Mouse (Mus musculus) kidney, postnatal 14 days (tissue): Measurements from ENCODE around the gene Mfsd7a.
"Not testable (repeated sequence)": the region's sequence is repeated elsewhere in the genome, so short reads cannot be mapped to it uniquely, and the experiment has no call there.

Experiments used
- DNase-seq: peaks from one replicate; pipeline ENCODE4 v3.0.0; 2022; ENCODE audit warnings: mixed read lengths

The Mfsd7a gene

GRCm38 (mm10) chr5:108448785-108449668, at the start of gene Mfsd7a:
Mfsd7a (minus strand) TSS chr5:108448891.
- peak; percentile 86 for DNase-seq

GRCm38 (mm10) chr5:108486148-108486547, 37.5 kb upstream of the Mfsd7a start:
- DNase-seq, result not testable (repeated sequence)

DNA sequence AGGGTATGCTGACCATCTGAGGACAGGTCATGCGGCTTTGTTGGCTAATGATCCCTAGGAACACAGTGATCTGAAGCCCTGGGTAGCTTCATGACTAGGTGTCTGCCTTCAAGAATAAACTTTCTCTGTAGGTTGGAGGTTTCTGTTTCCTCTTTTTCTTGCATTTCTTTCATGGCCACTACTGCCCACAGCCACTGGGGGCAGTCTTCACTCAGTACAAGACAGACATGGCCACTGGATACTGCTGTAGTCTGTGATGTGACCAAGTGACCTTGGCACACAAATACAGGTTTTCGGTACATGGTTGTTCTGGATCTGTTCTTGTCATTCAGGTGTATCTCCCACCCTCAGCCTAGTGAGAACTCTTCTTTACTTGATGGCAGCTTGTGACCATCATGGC, 36.5 kb upstream of the Mfsd7a start:
- DNase-seq, result peak; percentile 20

DNA sequence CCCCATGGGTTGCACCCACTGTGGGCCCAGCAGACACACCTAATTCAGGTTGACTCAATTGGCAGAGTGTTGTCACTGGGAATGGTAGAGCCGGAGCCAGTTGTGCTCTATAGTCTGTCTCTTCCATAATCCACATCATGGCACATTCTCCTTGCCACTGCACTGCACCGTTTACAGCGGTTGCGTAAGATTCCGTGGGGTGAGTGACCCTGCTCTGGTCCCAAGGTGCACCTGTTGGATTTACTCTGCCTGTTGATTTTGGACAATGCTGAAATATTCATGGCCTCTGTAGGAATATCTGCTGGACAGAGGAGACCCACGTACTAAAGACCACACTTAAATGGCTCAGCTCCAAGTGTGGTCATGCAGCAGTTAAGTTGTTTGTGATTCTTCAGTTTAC, 34.3 kb upstream of the Mfsd7a start:
- DNase-seq, result no peak

DNA sequence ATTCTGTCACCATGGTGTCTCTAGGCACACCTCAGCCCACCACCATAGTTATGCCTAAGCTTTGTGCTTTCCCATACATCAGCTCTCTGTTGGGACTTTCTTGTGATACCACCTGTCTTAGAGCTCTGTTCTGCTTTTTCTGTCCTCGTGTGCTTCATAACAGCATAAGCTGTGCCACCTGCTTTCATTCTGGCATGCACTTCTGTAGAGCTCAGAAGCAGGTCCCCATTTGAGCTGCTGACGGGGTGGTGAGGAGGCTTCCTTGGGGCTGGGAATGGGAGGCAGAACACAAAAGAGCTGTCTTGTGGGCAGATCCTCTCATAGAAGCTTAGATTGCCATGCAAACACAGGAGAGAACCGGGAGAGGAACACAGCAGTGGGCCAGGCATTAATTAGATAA, 27.3 kb upstream of the Mfsd7a start:
- no peak for DNase-seq

DNA sequence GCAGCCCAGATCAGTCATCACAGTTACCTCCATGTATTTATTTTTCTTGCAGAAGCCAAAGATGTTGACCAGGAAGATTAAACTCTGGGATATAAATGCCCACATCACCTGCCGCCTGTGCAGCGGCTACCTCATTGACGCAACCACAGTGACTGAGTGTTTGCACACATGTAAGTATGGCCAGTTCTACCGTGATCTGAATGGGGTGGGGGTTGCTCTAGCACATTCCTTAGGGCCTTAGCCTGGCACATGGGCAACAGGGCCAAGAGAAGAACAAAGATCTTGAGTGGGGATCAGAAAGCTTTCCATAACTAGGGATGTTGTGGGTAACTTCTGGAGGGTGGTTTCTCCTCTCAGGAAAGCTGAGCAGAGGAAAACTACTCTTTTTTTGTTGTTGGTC, 25.0 kb upstream of the Mfsd7a start:
- no peak for DNase-seq

GRCm38 (mm10) chr5:108469617-108470016, 20.9 kb upstream of the Mfsd7a start:
- DNase-seq, result no peak

DNA sequence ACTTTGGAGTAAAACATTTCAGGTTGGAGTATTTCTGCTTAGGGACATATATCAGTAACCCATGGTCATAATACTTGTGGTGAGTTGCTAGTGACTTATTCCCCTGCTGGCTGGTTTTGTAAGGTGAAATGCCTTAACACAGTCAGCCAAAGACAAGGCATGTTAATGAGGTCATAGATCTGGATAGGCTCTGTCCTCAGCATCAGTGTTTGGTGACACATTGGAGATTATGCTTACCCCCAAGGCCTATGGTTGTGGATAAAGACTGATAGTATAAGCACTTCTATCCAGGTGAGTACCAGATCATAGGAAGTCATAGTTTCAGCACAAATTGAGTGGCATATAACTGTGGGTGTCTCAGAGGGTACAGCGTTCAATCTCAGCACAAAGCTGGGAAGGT, 18.0 kb upstream of the Mfsd7a start:
- no peak for DNase-seq

DNA sequence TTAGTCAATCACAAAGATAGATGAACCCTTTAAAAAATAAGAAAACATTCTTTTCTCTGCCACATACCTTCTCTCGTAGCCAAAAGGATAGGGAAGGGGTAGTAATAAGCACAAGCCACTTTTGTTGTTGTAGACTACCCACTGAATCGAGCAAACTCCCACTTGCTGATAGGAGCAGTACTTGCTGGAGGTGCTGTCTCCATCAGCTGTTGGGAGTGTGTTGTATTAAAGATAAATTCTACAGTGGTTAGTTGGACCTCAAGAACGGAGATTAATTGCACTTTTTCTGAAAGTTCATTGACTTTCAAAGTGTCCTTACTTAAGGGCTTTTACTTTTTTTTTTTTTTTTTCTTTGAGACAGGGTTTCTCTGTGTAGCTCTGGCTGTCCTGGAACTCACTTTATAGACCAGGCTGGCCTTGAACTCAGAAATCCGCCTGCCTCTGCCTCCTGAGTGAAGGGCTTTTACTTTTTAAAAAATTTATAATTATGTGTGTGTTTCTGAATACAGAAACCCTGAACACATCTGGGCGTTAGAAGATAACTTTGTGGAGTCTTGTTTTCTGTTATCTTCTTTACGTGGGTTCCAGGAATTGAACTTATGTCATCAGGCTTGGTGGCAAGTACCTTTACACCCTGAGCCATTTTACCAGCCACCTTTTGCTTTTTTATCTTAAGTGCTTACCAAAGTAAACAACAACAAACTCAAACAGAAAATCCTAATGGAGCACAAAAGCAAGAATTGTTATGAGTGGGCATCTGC, 16.6 kb upstream of the Mfsd7a start:
- no peak for DNase-seq

DNA sequence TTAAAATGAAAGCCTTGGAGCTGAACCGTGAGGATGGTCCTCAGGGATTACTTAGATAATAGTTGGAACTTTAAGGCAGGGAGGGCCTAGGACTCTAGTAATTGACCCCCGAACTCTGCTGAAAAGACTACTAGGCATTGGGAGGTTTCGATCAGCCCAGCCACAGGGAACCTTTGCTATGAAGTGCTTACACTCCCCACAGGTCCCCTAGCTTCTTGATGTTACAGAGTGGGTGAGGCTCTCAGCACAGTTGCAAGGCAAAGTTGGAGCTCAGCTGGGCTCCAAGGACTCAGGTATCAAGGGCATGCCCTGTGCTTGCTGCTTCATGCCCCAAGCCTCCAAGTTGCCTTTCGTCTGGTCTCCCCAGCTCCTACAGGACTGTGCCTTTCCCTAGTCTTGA, 13.8 kb upstream of the Mfsd7a start:
- peak; percentile 5 for DNase-seq

DNA sequence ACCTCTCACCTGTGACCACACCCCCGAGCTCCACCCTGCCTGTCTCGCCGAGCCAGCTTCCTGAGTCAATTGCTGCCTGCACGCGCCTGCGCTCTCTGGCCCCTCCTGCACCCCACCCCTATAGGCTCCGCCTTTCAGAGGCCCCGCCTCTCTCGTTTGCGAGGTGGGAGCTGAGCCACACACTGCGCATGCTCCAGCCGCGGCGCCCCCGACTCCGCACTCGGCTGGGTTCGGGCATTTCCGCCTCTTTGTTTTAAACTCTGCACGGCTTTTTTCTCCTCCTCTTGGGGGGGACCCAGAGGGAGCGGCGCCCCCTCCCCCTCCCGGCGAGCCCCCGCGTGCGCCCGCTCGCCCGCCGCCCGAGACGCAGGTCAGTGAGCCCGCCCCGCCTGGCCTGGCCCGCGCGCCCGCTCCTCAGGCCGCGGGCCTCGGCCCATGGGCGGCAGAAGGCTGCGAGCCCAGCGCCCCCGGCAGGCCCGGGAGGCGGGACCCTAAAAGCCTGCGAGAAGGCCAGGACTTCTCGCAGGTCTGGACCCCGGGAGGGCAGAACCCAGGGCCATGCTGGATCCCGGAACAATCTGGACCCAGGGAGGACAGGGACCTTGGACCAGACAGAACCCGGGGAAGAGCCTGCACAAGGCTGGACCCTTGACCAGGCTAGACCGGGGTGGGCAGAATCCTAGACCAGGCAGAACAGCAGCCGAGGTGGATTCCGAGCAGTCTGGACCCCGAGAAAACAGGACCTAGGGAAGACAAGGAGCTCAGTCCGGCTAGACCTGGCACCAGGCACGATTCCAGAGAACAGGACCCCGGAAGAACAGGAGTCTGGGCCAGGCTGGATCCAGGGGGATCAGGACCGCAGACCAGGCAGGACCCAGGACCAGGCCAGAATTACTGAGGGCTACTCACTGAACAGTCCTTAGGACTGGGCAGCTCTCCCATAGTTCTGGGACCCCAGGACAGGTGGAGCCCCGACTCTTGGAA, 12.7 kb upstream of the Mfsd7a start, which contains the start of gene Pcgf3:
Gene Pcgf3 (plus strand): TSS at position 151 of the 984 bp plus-strand sequence.
- peak; percentile 99 for DNase-seq

GRCm38 (mm10) chr5:108460461-108460860, 11.8 kb upstream of the Mfsd7a start:
- DNase-seq, result no peak

DNA sequence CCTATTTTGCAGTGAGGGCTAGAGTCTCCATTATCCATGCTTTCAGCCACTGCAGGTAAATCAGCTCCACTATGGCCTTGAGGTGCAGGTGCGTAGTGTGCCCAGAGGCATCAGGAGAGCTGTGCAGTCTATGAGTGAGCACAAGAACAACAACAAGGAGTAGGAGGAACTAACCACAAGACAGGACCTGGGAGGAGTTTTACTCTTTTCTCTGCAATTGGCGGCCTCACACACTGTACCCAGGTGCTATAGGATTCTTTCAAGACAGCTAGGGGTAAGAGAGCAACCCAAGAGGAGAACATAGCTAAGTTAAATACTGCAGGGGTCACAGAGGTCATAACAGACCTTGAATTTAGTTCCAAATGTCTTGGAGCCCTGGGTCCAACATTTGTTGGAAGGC, 10.0 kb upstream of the Mfsd7a start:
- DNase-seq, result no peak

- DNase-seq, result peak; percentile 7
Observed at GRCm38 (mm10) chr5:108454094-108454493, 5.4 kb upstream of the Mfsd7a start.

DNA sequence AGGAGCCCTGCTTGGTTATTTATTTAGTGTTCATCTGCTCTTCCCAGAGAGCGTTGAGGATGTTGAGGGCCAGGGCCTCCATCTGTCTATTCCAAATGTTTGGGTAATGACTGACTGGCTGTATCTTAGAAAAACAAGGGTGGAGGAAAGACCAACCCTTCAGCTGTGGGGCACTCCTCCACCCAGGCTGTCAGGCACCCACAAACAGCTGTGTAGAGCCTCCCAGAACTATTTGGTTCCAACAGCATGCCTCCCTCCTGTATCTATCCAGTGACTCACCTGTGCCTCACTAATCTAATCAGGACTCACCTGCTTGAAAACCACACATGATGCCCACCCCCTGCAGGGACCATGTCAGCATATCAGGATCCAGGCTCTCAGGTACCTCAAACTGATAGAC, 3.7 kb upstream of the Mfsd7a start:
- DNase-seq, result no peak

GRCm38 (mm10) chr5:108451611-108452010, 2.9 kb upstream of the Mfsd7a start:
- no peak for DNase-seq

- no peak for DNase-seq
Observed at GRCm38 (mm10) chr5:108450837-108451540, 2.3 kb upstream of the Mfsd7a start.

DNA sequence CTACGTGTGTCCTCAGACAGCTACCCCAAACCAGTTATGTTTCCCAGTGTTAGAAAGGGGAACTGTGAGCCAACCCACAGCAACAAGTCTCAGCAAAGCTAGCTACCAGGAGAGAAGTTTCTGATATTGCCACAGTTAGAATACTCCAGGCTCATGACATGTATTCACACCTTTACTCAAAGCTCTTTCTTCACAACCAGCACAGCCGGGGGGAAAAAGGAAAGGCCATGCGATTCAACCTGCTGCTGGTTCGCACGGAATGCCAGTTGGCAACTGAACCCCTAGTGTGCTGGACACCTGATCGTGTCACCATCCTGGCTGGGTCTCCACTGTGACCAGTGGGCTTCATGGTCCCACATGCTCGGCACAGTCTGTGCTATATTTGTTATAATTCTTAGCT, 834 bp downstream of the Mfsd7a start:
- DNase-seq, result no peak

DNA sequence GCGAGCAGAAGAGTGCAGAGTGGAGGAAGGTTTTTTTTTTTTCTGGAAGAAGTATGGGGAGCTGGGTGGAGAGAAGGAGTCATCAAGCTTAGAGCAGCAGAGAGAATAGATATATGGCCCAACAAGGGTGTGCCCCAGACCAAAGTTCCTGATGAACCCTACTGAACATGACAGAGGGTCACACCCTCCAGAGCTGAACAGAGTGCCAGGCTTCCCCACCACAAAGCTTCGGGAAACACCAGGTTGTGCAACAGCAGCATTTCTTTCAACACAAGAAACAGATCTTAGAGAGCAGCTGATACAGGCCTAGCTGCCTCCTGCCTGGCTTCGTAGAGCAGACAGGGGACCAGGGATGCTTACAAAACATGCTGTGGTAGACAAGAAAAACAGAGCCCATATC, 1.7 kb downstream of the Mfsd7a start:
- DNase-seq, result no peak

GRCm38 (mm10) chr5:108436101-108436500, 12.6 kb downstream of the Mfsd7a start:
- DNase-seq, result no peak

- peak; percentile 95 for DNase-seq
Observed at GRCm38 (mm10) chr5:108433804-108434587, 14.7 kb downstream of the Mfsd7a start, which contains the start of gene Atp5k. Atp5k (minus strand) TSS chr5:108434448.
